Mouse (Mus musculus): Measurements from ENCODE around the gene Socs4. TPM values are rescaled to one million over a fixed set of nuclear protein-coding genes. Genes with fewer than 3 reads are reported as not detected.

The Socs4 gene
- polyA plus RNA-seq, 1 experiment from 2014 or later: 2.8 TPM

- H3K4me3 ChIP-seq (replicated peaks; ENCODE audit: low read length): peak within 1 kb of the TSS; percentile 97
- under 1% methylated on average over 34 of the region's 34 CpGs for WGBS
Measured at GRCm38 (mm10) chr14:47297785-47298407, 21.2 kb downstream of the Socs4 start, which contains the start of gene Mapk1ip1l. TSS of gene Mapk1ip1l (plus strand) at chr14:47298266.

GRCm38 (mm10) chr14:47298408-47298792, 21.7 kb downstream of the Socs4 start:
- peak; percentile 82 for ATAC-seq (ENCODE audit: insufficient read depth, low FRiP score)
- under 1% methylated on average over 38 of the region's 38 CpGs for WGBS

More at GRCm38 (mm10) chr14:47297785-47298407, 21.2 kb downstream of the Socs4 start, which contains the start of gene Mapk1ip1l:
- Histone ChIP-seq H3K9me3 (replicated peaks; ENCODE audit: control insufficient read depth, low read length) (no peaks in the 10 kb centered on the region), H3K4me2 (ENCODE audit: low read depth, low read length) (peak within 1 kb of the TSS; percentile 73), H3K9ac (ENCODE audit: low read length) (peak within 1 kb of the TSS; percentile 98), H3K4me1 (ENCODE audit: control insufficient read depth, insufficient read depth, low read length) (peaks cover 8% of the 10 kb centered on the region), H3K36me3 (ENCODE audit: control insufficient read depth, insufficient read depth, low read length) (no peaks in the 10 kb centered on the region), H3K27me3 (ENCODE audit: control insufficient read depth, insufficient read depth, low read length) (no peaks in the 10 kb centered on the region), H3K27ac (ENCODE audit: low read length) (peak within 1 kb of the TSS; percentile 96)
- ATAC-seq (ENCODE audit: insufficient read depth, low FRiP score): peak; percentile 88

GRCm38 (mm10) chr14:47298819-47299261, 22.1 kb downstream of the Socs4 start:
- peak overlapping the region; percentile 73 for H3K4me2 ChIP-seq (ENCODE audit: low read depth, low read length)
- under 1% methylated on average over 15 of the region's 15 CpGs for WGBS
- no peaks in the 10 kb centered on the region for H3K9me3 ChIP-seq (replicated peaks; ENCODE audit: control insufficient read depth, low read length)
- peak; percentile 39; the same call in 1 of the 2 replicates for ATAC-seq (ENCODE audit: insufficient read depth, low FRiP score)
- H3K9ac ChIP-seq (ENCODE audit: low read length): peak overlapping the region; percentile 98
- no peaks in the 10 kb centered on the region for H3K36me3 ChIP-seq (ENCODE audit: control insufficient read depth, insufficient read depth, low read length)
- H3K4me3 ChIP-seq (replicated peaks; ENCODE audit: low read length): peak overlapping the region; percentile 97
- peak overlapping the region; percentile 96 for H3K27ac ChIP-seq (ENCODE audit: low read length)
- H3K4me1 ChIP-seq (ENCODE audit: control insufficient read depth, insufficient read depth, low read length): peaks cover 8% of the 10 kb centered on the region
- no peaks in the 10 kb centered on the region for H3K27me3 ChIP-seq (ENCODE audit: control insufficient read depth, insufficient read depth, low read length)

More at GRCm38 (mm10) chr14:47298408-47298792, 21.7 kb downstream of the Socs4 start:
- peak overlapping the region; percentile 96 for H3K27ac ChIP-seq (ENCODE audit: low read length)
- H3K4me1 ChIP-seq (ENCODE audit: control insufficient read depth, insufficient read depth, low read length): peaks cover 8% of the 10 kb centered on the region
- peak overlapping the region; percentile 73 for H3K4me2 ChIP-seq (ENCODE audit: low read depth, low read length)
- no peaks in the 10 kb centered on the region for H3K9me3 ChIP-seq (replicated peaks; ENCODE audit: control insufficient read depth, low read length)
- peak overlapping the region; percentile 97 for H3K4me3 ChIP-seq (replicated peaks; ENCODE audit: low read length)
- peak overlapping the region; percentile 98 for H3K9ac ChIP-seq (ENCODE audit: low read length)
- H3K36me3 ChIP-seq (ENCODE audit: control insufficient read depth, insufficient read depth, low read length): no peaks in the 10 kb centered on the region
- H3K27me3 ChIP-seq (ENCODE audit: control insufficient read depth, insufficient read depth, low read length): no peaks in the 10 kb centered on the region

- Histone ChIP-seq H3K27me3 (ENCODE audit: control insufficient read depth, insufficient read depth, low read length) (no peaks in the 10 kb centered on the region), H3K4me3 (replicated peaks; ENCODE audit: low read length) (no peak overlapping the region), H3K36me3 (ENCODE audit: control insufficient read depth, insufficient read depth, low read length) (no peaks in the 10 kb centered on the region; the same call in 1 of the 2 replicates), H3K4me1 (ENCODE audit: control insufficient read depth, insufficient read depth, low read length) (peaks cover 10% of the 10 kb centered on the region), H3K9ac (ENCODE audit: low read length) (no peak overlapping the region), H3K9me3 (replicated peaks; ENCODE audit: control insufficient read depth, low read length) (no peaks in the 10 kb centered on the region), H3K4me2 (ENCODE audit: low read depth, low read length) (no peak overlapping the region), H3K27ac (ENCODE audit: low read length) (no peak overlapping the region)
- ATAC-seq (ENCODE audit: insufficient read depth, low FRiP score): no peak
- 76% methylated on average over 14 of the region's 14 CpGs for WGBS
Measured at GRCm38 (mm10) chr14:47302885-47303680, 26.4 kb downstream of the Socs4 start.

- Histone ChIP-seq H3K4me1 (ENCODE audit: control insufficient read depth, insufficient read depth, low read length) (peaks cover 6% of the 10 kb centered on the region), H3K36me3 (ENCODE audit: control insufficient read depth, insufficient read depth, low read length) (peaks cover 4% of the 10 kb centered on the region; the same call in 1 of the 2 replicates), H3K9me3 (replicated peaks; ENCODE audit: control insufficient read depth, low read length) (no peaks in the 10 kb centered on the region), H3K27ac (ENCODE audit: low read length) (no peak overlapping the region), H3K4me3 (replicated peaks; ENCODE audit: low read length) (no peak overlapping the region), H3K27me3 (ENCODE audit: control insufficient read depth, insufficient read depth, low read length) (no peaks in the 10 kb centered on the region), H3K4me2 (ENCODE audit: low read depth, low read length) (no peak overlapping the region), H3K9ac (ENCODE audit: low read length) (no peak overlapping the region)
- 85% methylated on average over 6 of the region's 6 CpGs for WGBS
- ATAC-seq (ENCODE audit: insufficient read depth, low FRiP score): no peak
Measured at GRCm38 (mm10) chr14:47304814-47305405, 28.2 kb downstream of the Socs4 start.

GRCm38 (mm10) chr14:47305933-47306332, 29.2 kb downstream of the Socs4 start:
- Histone ChIP-seq H3K9ac (ENCODE audit: low read length) (no peak overlapping the region), H3K4me3 (replicated peaks; ENCODE audit: low read length) (no peak overlapping the region), H3K4me2 (ENCODE audit: low read depth, low read length) (no peak overlapping the region), H3K36me3 (ENCODE audit: control insufficient read depth, insufficient read depth, low read length) (peaks cover 14% of the 10 kb centered on the region), H3K9me3 (replicated peaks; ENCODE audit: control insufficient read depth, low read length) (no peaks in the 10 kb centered on the region), H3K27ac (ENCODE audit: low read length) (no peak overlapping the region), H3K4me1 (ENCODE audit: control insufficient read depth, insufficient read depth, low read length) (0 out of 2 replicates have a peak, but pooled peaks cover 2% of the 10 kb centered on the region), H3K27me3 (ENCODE audit: control insufficient read depth, insufficient read depth, low read length) (no peaks in the 10 kb centered on the region)
- ATAC-seq (ENCODE audit: insufficient read depth, low FRiP score): no peak
- WGBS: 70% methylated on average over 4 of the region's 4 CpGs

GRCm38 (mm10) chr14:47307669-47308068, 30.9 kb downstream of the Socs4 start:
- no peak overlapping the region for H3K27ac ChIP-seq (ENCODE audit: low read length)
- H3K4me3 ChIP-seq (replicated peaks; ENCODE audit: low read length): no peak overlapping the region
- no peak for ATAC-seq (ENCODE audit: insufficient read depth, low FRiP score)
- no peak overlapping the region for H3K4me2 ChIP-seq (ENCODE audit: low read depth, low read length)
- peaks cover 18% of the 10 kb centered on the region for H3K36me3 ChIP-seq (ENCODE audit: control insufficient read depth, insufficient read depth, low read length)
- H3K9ac ChIP-seq (ENCODE audit: low read length): no peak overlapping the region
- WGBS: 75% methylated on average over 3 of the region's 3 CpGs
- H3K9me3 ChIP-seq (replicated peaks; ENCODE audit: control insufficient read depth, low read length): no peaks in the 10 kb centered on the region
- no peaks in the 10 kb centered on the region for H3K27me3 ChIP-seq (ENCODE audit: control insufficient read depth, insufficient read depth, low read length)
- 0 out of 2 replicates have a peak, but pooled peaks cover 2% of the 10 kb centered on the region for H3K4me1 ChIP-seq (ENCODE audit: control insufficient read depth, insufficient read depth, low read length)

GRCm38 (mm10) chr14:47309061-47309460, 32.3 kb downstream of the Socs4 start:
- 78% methylated on average over 1 of the region's 1 CpGs for WGBS

More at GRCm38 (mm10) chr14:47309061-47309460, 32.3 kb downstream of the Socs4 start:
- no peak overlapping the region for H3K4me2 ChIP-seq (ENCODE audit: low read depth, low read length)
- no peak overlapping the region for H3K9ac ChIP-seq (ENCODE audit: low read length)
- H3K4me1 ChIP-seq (ENCODE audit: control insufficient read depth, insufficient read depth, low read length): 0 out of 2 replicates have a peak, but pooled peaks cover 2% of the 10 kb centered on the region
- peaks cover 24% of the 10 kb centered on the region for H3K36me3 ChIP-seq (ENCODE audit: control insufficient read depth, insufficient read depth, low read length)
- H3K27me3 ChIP-seq (ENCODE audit: control insufficient read depth, insufficient read depth, low read length): no peaks in the 10 kb centered on the region
- H3K9me3 ChIP-seq (replicated peaks; ENCODE audit: control insufficient read depth, low read length): no peaks in the 10 kb centered on the region
- H3K4me3 ChIP-seq (replicated peaks; ENCODE audit: low read length): no peak overlapping the region
- H3K27ac ChIP-seq (ENCODE audit: low read length): no peak overlapping the region
- ATAC-seq (ENCODE audit: insufficient read depth, low FRiP score): no peak

Measured in stomach, embryonic 16.5 days (tissue).